Mouse (Mus musculus): ENCODE data around the gene Pop7. TPM values are rescaled to one million over a fixed set of nuclear protein-coding genes. Genes with fewer than 3 reads are reported as not detected.
A peak's percentile ranks its signal among the peaks of the same experiment; 100 is the strongest.

The Pop7 gene
- polyA plus RNA-seq, 1 experiment from 2014 or later, result 54.3 TPM

DNA sequence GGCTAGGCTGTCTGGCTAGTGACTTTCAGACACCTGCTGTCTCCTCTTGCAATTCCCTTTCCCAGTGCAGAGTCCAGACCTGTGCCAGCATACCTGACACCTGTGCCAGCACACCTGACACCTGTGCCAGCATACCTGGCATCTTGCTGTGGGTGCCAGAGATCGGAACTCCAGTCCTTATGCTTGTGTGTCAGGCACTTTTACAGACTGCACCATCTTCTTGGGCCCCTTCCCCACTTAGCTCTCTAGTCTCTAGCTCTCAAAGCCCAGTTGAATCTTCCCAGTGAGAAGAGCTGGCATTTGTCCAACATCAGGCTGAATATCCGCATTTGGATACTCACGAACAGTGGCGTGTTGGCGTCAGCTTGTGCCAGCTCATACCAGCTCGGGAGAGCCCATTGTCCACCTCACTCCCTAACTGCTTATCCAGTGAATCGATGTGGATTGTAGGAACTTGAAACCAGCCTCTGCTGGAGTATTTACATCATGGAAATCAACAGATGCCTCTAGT is 37.0 kb upstream of the Pop7 start:
- TF ChIP-seq CTCF (IDR thresholded peaks at IDR 0.05; ENCODE audit: low read depth), result no peak
- no peaks in the 10 kb centered on the region for H3K9me3 ChIP-seq (ENCODE audit: low read depth, low read length)
- H3K4me2 ChIP-seq, result no peak overlapping the region
- H3K4me3 ChIP-seq (ENCODE audit: low read depth, low read length), result no peak overlapping the region
- H3K4me1 ChIP-seq (ENCODE audit: insufficient read depth), result no peaks in the 10 kb centered on the region
- 43% methylated on average over 7 of the region's 7 CpGs for WGBS
- H3K9ac ChIP-seq, result no peak overlapping the region
- H3K27me3 ChIP-seq (ENCODE audit: insufficient read depth, low read length), result no peaks in the 10 kb centered on the region
- DNase-seq (peak; percentile 74), ATAC-seq (ENCODE audit: insufficient read depth) (no peak)
- H3K36me3 ChIP-seq (ENCODE audit: insufficient read depth), result no peaks in the 10 kb centered on the region
- no peak overlapping the region for H3K27ac ChIP-seq (ENCODE audit: low read depth)

DNA sequence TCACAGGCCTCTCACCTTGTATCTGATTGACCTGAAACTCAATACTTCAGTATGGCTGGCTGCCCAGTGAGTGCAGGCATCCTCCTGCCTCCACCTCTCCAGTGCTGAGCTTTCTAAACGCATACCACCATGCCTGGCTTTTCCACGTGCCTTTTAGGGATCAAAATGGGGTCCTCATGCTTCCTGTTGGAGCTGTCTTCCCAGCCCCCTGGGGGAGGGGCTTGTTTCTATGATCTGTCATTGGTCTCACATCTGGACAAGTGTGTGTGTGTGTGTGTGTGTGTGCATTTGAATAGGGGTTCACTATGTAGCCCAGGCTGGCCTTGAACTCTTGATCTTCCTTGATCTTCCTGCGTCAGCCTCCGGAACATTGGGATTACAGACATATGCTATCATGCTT is 35.1 kb upstream of the Pop7 start:
- H3K27me3 ChIP-seq (ENCODE audit: insufficient read depth, low read length), result no peaks in the 10 kb centered on the region
- no peak for DNase-seq
- 0 out of 2 replicates have a peak, but pooled peaks cover 2% of the 10 kb centered on the region for H3K4me1 ChIP-seq (ENCODE audit: insufficient read depth)
- 44% methylated on average over 4 of the region's 4 CpGs for WGBS
- no peak overlapping the region for H3K9ac ChIP-seq
- no peak overlapping the region for H3K4me3 ChIP-seq (ENCODE audit: low read depth, low read length)
- no peaks in the 10 kb centered on the region for H3K36me3 ChIP-seq (ENCODE audit: insufficient read depth)
- H3K9me3 ChIP-seq (ENCODE audit: low read depth, low read length), result no peaks in the 10 kb centered on the region
- no peak for TF ChIP-seq CTCF (IDR thresholded peaks at IDR 0.05; ENCODE audit: low read depth)
- H3K4me2 ChIP-seq, result no peak overlapping the region
- H3K27ac ChIP-seq (ENCODE audit: low read depth), result no peak overlapping the region
- ATAC-seq (ENCODE audit: insufficient read depth), result no peak

DNA sequence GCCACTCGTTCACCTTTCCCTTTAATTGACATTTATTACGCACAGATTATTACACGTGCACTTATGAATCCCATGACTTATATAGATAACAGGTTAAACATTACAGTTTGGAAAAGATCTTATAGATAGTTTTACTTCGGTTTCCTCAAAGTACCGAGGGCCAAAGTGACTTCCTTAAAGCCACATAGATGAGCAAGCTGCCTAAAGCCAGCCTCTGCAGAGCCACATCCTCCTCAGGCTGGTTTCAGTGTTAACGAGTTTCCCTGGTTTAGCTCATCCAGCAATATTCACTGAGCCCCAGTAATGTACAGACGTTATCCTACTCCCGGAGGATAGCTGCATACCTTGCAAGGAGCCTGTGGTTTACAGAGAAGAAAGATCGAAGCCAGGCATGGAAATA is 33.0 kb upstream of the Pop7 start:
- DNase-seq (no peak), ATAC-seq (ENCODE audit: insufficient read depth) (no peak)
- 71% methylated on average over 9 of the region's 9 CpGs for WGBS
- Histone ChIP-seq H3K36me3 (ENCODE audit: insufficient read depth) (peaks cover 2% of the 10 kb centered on the region), H3K27ac (ENCODE audit: low read depth) (no peak overlapping the region), H3K4me2 (no peak overlapping the region), H3K9ac (no peak overlapping the region), H3K4me3 (ENCODE audit: low read depth, low read length) (no peak overlapping the region), H3K9me3 (ENCODE audit: low read depth, low read length) (no peaks in the 10 kb centered on the region), H3K27me3 (ENCODE audit: insufficient read depth, low read length) (no peaks in the 10 kb centered on the region), H3K4me1 (ENCODE audit: insufficient read depth) (peaks cover 5% of the 10 kb centered on the region; the same call in 1 of the 2 replicates)
- no peak for TF ChIP-seq CTCF (IDR thresholded peaks at IDR 0.05; ENCODE audit: low read depth)

DNA sequence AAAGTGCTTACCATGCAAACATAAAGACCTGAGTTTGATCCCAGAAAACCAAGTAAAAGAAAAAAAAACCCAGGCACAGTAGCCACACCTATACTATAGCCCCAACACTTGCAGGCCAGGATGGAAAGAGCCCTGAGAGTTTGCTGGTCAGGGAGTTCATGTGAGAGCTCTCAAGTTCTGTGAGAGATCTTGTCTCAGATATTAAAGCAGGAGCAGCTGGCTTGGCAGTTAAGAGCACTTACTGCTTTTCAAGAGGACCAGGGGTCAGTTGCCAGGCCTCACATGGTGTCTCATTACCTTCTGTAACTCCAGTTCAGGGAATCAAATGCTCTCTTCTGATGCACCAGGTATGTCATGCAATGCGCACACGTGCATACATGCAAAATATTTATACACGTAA is 32.4 kb upstream of the Pop7 start:
- ATAC-seq (ENCODE audit: insufficient read depth) (no peak), DNase-seq (no peak)
- Histone ChIP-seq H3K4me3 (ENCODE audit: low read depth, low read length) (no peak overlapping the region), H3K9me3 (ENCODE audit: low read depth, low read length) (no peaks in the 10 kb centered on the region), H3K27ac (ENCODE audit: low read depth) (no peak overlapping the region), H3K36me3 (ENCODE audit: insufficient read depth) (peaks cover 8% of the 10 kb centered on the region), H3K9ac (no peak overlapping the region), H3K27me3 (ENCODE audit: insufficient read depth, low read length) (no peaks in the 10 kb centered on the region), H3K4me2 (no peak overlapping the region), H3K4me1 (ENCODE audit: insufficient read depth) (peaks cover 5% of the 10 kb centered on the region; the same call in 1 of the 2 replicates)
- WGBS, result 77% methylated on average over 3 of the region's 3 CpGs
- no peak for TF ChIP-seq CTCF (IDR thresholded peaks at IDR 0.05; ENCODE audit: low read depth)

DNA sequence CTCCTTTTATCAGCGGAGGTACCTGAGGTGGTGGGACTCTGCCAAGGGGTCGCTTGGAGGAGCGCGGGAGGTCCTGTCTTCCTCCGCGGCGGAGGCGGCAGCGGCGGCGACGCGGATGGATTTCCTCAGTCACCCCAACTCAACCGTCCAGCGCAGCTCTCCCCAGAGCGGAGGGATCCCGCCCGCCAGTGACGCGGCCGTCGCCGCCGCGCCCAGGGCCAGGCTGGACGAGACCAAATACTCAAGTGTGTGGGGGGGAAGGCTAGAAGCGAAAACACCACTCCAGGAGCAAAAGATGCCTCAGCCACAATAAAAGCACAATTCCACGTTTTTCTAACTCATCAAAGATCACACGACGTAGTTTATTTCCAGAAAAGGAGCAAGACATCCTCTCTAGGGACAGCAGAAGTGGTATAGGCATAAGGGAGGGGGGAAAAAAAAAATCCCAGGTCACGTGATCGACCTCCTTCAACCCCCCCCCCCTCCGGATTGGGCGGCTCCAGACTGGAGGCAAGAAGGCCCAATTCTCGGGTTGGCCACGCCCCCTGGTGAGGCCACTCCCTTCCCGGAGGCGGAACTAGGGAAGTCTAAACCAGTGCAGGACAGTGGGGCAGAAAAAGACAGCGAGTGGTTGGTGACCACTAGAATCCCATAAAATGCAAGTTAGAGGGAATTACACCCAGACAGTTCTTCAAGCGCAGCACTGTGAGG is 31.0 kb upstream of the Pop7 start, which contains the start of the genes Epo and Gnb2:
Gene Epo, minus strand, starts transcription at position 126 of the 711 bp plus-strand sequence.
Gene Gnb2, minus strand, starts transcription at position 394 of the 711 bp plus-strand sequence.
- ATAC-seq (ENCODE audit: insufficient read depth), result peak; percentile 76
- Histone ChIP-seq H3K9me3 (ENCODE audit: low read depth, low read length) (no peaks in the 10 kb centered on the region), H3K36me3 (ENCODE audit: insufficient read depth) (peaks cover 23% of the 10 kb centered on the region), H3K27ac (ENCODE audit: low read depth) (peak within 1 kb of the TSS; percentile 92), H3K4me1 (ENCODE audit: insufficient read depth) (peaks cover 5% of the 10 kb centered on the region; the same call in 1 of the 2 replicates), H3K4me3 (ENCODE audit: low read depth, low read length) (peak within 1 kb of the TSS; percentile 83), H3K4me2 (peak within 1 kb of the TSS; percentile 96), H3K27me3 (ENCODE audit: insufficient read depth, low read length) (no peaks in the 10 kb centered on the region), H3K9ac (peak within 1 kb of the TSS; percentile 82)
- peak; percentile 99 for DNase-seq
- TF ChIP-seq CTCF (IDR thresholded peaks at IDR 0.05; ENCODE audit: low read depth), result no peak
- WGBS, result 0% methylated on average over 40 of the region's 40 CpGs

DNA sequence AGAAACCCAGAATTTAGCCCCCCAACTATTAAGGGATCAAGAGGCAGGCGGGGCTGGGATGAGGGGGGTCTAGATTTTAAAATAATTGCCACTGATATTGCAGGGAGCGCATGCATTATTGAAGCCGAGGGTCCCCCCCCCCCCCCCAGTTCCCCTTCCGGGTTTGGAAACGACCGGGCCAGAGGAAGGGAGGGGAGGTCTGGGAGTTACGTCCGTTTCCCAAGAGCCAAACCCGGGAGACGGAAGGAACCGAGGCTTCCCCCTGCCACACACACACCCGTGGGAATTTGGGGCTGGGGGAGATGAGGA is 30.4 kb upstream of the Pop7 start:
- no peak for TF ChIP-seq CTCF (IDR thresholded peaks at IDR 0.05; ENCODE audit: low read depth)
- Histone ChIP-seq H3K27me3 (ENCODE audit: insufficient read depth, low read length) (no peaks in the 10 kb centered on the region), H3K4me3 (ENCODE audit: low read depth, low read length) (peak overlapping the region; percentile 83), H3K4me2 (peak overlapping the region; percentile 96), H3K9ac (peak overlapping the region; percentile 82), H3K4me1 (ENCODE audit: insufficient read depth) (peaks cover 5% of the 10 kb centered on the region; the same call in 1 of the 2 replicates), H3K36me3 (ENCODE audit: insufficient read depth) (peaks cover 28% of the 10 kb centered on the region), H3K9me3 (ENCODE audit: low read depth, low read length) (no peaks in the 10 kb centered on the region), H3K27ac (ENCODE audit: low read depth) (peak overlapping the region; percentile 92)
- ATAC-seq (ENCODE audit: insufficient read depth) (peak; percentile 10), DNase-seq (no peak)
- under 1% methylated on average over 9 of the region's 12 CpGs for WGBS

DNA sequence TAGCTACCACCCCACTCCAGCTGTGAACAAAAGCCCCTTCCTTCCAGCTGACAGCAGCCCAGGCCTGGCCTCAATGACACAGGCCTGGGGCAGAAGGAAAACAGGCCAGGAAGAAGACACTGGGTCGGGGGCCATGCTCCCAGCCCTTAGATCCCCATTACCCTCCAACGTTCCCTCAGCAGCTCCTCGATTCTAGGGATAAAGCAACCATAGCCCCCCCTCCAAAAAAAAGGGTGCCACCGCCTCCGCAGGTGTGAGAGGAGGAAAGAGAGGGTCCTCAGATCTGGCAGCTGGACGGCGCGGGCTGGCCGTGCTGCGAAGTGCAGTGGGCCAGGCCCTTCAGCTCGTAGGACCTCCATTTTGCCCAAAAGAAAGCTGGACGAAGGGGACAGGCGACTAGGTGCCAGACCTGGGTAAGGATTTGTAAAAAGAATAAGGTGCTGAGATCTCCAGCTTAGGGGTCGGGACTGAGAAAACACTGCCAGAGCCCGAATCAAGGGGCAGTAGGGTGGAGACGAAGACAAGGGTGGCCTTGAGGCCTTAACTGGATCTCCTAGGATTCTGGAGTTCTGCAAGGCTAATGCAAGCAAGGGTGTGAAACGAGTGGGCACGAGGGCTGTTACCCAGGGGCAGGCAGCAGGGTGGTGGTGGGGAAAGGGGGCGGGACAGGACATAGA is 30.0 kb upstream of the Pop7 start:
- no peak for ATAC-seq (ENCODE audit: insufficient read depth)
- Histone ChIP-seq H3K4me2 (peak overlapping the region; percentile 96), H3K4me3 (ENCODE audit: low read depth, low read length) (peak overlapping the region; percentile 83), H3K27ac (ENCODE audit: low read depth) (peak overlapping the region; percentile 92), H3K36me3 (ENCODE audit: insufficient read depth) (peaks cover 33% of the 10 kb centered on the region), H3K27me3 (ENCODE audit: insufficient read depth, low read length) (no peaks in the 10 kb centered on the region), H3K4me1 (ENCODE audit: insufficient read depth) (peaks cover 5% of the 10 kb centered on the region; the same call in 1 of the 2 replicates), H3K9me3 (ENCODE audit: low read depth, low read length) (no peaks in the 10 kb centered on the region), H3K9ac (peak overlapping the region; percentile 82)
- peak; percentile 49 for DNase-seq
- 0% methylated on average over 19 of the region's 19 CpGs for WGBS
- no peak for TF ChIP-seq CTCF (IDR thresholded peaks at IDR 0.05; ENCODE audit: low read depth)

All from lung, embryonic 14.5 days (tissue).